Mouse (Mus musculus): Measurements from ENCODE around the gene Vps37b. TPM values are rescaled to one million over a fixed set of nuclear protein-coding genes. Genes with fewer than 3 reads are reported as not detected.

The Vps37b gene
- polyA plus RNA-seq, 1 experiment: 39.3 TPM

DNA sequence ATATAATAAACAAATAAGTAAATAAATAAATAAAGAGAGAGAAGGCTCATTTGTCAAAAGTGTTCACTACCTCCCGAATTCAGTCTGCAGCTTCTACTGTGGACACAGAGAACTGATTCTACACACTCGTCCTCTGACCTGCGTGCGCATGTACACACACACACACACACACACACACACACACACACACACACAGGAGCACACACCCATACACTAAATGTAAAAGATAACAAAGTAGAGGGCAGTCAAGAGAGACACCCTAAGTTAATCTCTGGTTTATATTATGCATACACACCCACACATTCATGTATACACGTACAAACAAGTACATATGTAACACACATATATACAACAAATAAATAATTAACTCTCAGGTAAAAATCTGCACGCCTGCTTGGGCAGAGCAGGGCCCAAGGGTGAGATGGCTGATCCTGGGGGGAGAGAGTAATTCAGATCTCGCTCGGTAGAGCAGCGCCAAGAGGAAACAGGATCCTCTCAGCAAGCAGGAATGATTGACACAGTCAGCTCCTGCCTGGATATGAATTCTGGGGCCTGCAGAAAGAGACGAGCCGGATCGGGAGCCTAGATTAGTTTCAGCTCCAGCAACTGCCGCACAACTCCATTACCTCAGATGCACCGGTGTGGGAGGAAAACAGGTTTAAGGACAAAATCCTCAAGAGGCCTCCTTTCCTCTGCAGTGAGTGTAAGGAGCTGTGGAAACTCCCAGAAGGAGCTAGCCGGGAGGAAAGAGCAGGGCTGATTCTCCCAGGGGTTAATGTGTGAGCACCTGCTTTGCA, 17.4 kb upstream of the Vps37b start:
- Histone ChIP-seq H3K4me3 (replicated peaks; ENCODE audit: extremely low read depth, low read depth, low read length) (no peak overlapping the region), H3K4me1 (ENCODE audit: control insufficient read depth, insufficient read depth, low read length) (peaks cover 14% of the 10 kb centered on the region)
- WGBS: 62% methylated on average over 15 of the region's 15 CpGs
- TF ChIP-seq CTCF (IDR thresholded peaks at IDR 0.05; ENCODE audit: insufficient read depth, low read length): no peak
- TF ChIP-seq POLR2A (IDR thresholded peaks at IDR 0.05; ENCODE audit: borderline replicate concordance, extremely low read depth, low read depth, low read length): no peak
- DNase-seq: no peak

- Histone ChIP-seq H3K4me3 (replicated peaks; ENCODE audit: extremely low read depth, low read depth, low read length) (no peak overlapping the region), H3K4me1 (ENCODE audit: control insufficient read depth, insufficient read depth, low read length) (peaks cover 14% of the 10 kb centered on the region)
- 64% methylated on average over 7 of the region's 7 CpGs for WGBS
- DNase-seq: peak; percentile 35
- no peak for TF ChIP-seq POLR2A (IDR thresholded peaks at IDR 0.05; ENCODE audit: borderline replicate concordance, extremely low read depth, low read depth, low read length)
- no peak for TF ChIP-seq CTCF (IDR thresholded peaks at IDR 0.05; ENCODE audit: insufficient read depth, low read length)
Measured at GRCm38 (mm10) chr5:124046741-124047401, 14.8 kb upstream of the Vps37b start.

GRCm38 (mm10) chr5:124045453-124046010, 13.5 kb upstream of the Vps37b start:
- Histone ChIP-seq H3K4me3 (replicated peaks; ENCODE audit: extremely low read depth, low read depth, low read length) (no peak overlapping the region), H3K4me1 (ENCODE audit: control insufficient read depth, insufficient read depth, low read length) (peaks cover 12% of the 10 kb centered on the region)
- DNase-seq: no peak
- WGBS: 60% methylated on average over 11 of the region's 11 CpGs
- TF ChIP-seq CTCF (IDR thresholded peaks at IDR 0.05; ENCODE audit: insufficient read depth, low read length): no peak
- no peak for TF ChIP-seq POLR2A (IDR thresholded peaks at IDR 0.05; ENCODE audit: borderline replicate concordance, extremely low read depth, low read depth, low read length)

GRCm38 (mm10) chr5:124043999-124044398, 11.9 kb upstream of the Vps37b start:
- 75% methylated on average over 5 of the region's 5 CpGs for WGBS
- no peak for DNase-seq
- Histone ChIP-seq H3K4me3 (replicated peaks; ENCODE audit: extremely low read depth, low read depth, low read length) (no peak overlapping the region), H3K4me1 (ENCODE audit: control insufficient read depth, insufficient read depth, low read length) (no peaks in the 10 kb centered on the region)
- TF ChIP-seq CTCF (IDR thresholded peaks at IDR 0.05; ENCODE audit: insufficient read depth, low read length): no peak
- TF ChIP-seq POLR2A (IDR thresholded peaks at IDR 0.05; ENCODE audit: borderline replicate concordance, extremely low read depth, low read depth, low read length): no peak

DNA sequence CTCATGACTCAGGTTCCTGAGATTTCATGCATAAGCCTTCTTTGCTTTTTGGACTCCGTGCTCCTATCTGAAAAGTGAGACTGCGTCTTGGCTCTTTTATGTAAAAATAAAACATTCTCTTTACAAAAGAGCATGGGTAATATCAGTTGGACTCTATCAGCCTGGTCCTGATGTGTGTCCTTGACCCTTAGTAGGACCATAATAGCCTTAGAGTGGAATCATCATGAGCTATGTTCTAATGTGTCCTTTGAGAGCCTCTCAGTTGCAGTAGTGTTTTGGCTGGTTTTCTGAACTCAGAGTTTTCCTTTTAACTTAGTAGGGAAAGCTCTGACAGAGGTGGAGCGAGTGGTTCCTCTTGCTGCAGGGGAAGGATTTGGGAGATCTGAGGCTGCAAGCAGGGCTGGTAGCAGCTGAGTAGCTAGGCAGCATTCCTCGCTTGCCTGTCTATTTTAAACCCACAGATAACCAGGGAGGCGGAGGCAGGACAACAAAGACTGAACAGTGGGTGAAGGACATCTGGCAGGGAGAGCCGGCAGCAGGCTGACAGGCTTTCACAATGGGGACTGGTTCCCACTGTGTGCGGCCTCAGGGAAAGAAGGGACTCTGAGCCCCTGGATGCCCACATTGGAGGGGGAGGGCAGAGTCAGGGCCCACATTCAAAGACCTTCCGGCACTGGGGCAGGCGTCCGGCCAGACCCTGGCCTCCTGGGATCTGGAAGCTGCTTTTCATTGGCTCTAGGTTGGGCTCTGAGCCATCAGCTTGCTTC, 11.3 kb upstream of the Vps37b start:
- DNase-seq: no peak
- TF ChIP-seq CTCF (IDR thresholded peaks at IDR 0.05; ENCODE audit: insufficient read depth, low read length) (no peak), POLR2A (IDR thresholded peaks at IDR 0.05; ENCODE audit: borderline replicate concordance, extremely low read depth, low read depth, low read length) (no peak)
- Histone ChIP-seq H3K4me3 (replicated peaks; ENCODE audit: extremely low read depth, low read depth, low read length) (no peak overlapping the region), H3K4me1 (ENCODE audit: control insufficient read depth, insufficient read depth, low read length) (no peaks in the 10 kb centered on the region)
- WGBS: 60% methylated on average over 10 of the region's 10 CpGs

DNA sequence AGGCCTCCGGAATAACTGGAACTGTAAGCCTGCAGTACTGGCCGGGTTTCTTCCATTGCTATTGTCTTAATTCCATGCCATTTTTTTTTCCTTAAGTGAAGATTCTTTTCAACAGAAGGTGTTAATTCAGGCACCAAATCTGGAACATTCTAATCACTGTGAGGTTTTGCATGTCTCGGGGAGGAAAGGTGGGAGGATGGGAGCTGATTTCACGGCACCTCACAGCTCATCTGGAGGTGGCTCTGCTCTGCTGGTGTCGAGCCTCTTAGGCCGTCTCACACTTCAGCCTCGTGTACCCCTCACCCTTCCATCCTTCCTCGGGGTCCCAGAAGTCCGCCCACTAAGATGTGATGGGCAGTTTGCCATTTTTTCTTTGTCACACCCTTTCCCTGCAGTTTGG, 9.0 kb upstream of the Vps37b start:
- DNase-seq: no peak
- no peaks in the 10 kb centered on the region for H3K4me1 ChIP-seq (ENCODE audit: control insufficient read depth, insufficient read depth, low read length)
- H3K4me3 ChIP-seq (replicated peaks; ENCODE audit: extremely low read depth, low read depth, low read length): no peak overlapping the region
- WGBS: 73% methylated on average over 9 of the region's 9 CpGs
- no peak for TF ChIP-seq POLR2A (IDR thresholded peaks at IDR 0.05; ENCODE audit: borderline replicate concordance, extremely low read depth, low read depth, low read length)
- TF ChIP-seq CTCF (IDR thresholded peaks at IDR 0.05; ENCODE audit: insufficient read depth, low read length): no peak

GRCm38 (mm10) chr5:124039602-124040001, 7.5 kb upstream of the Vps37b start:
- WGBS: 84% methylated on average over 6 of the region's 6 CpGs
- DNase-seq: no peak
- Histone ChIP-seq H3K4me1 (ENCODE audit: control insufficient read depth, insufficient read depth, low read length) (no peaks in the 10 kb centered on the region), H3K4me3 (replicated peaks; ENCODE audit: extremely low read depth, low read depth, low read length) (no peak overlapping the region)
- TF ChIP-seq POLR2A (IDR thresholded peaks at IDR 0.05; ENCODE audit: borderline replicate concordance, extremely low read depth, low read depth, low read length) (no peak), CTCF (IDR thresholded peaks at IDR 0.05; ENCODE audit: insufficient read depth, low read length) (no peak)

DNA sequence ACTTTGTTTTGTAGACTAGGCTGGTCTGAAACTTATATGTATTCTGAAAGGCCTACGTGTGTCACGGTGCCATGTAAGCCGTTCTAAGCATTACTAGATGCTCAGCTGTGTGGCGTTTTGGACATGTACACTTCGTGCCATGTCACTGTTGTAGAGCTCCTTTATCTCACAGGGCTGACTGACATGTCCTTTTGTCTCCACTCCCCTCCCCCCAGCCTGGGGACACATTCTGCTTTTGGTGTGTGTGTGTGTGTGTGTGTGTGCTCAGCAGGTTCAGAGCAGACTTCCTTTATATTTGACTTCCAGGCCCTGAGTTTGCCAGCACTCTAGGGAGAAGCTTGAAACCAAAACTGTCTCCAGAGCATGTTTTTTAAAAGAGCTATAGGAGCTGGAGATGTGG, 4.8 kb upstream of the Vps37b start:
- WGBS: 63% methylated on average over 5 of the region's 5 CpGs
- TF ChIP-seq CTCF (IDR thresholded peaks at IDR 0.05; ENCODE audit: insufficient read depth, low read length): no peak
- no peak for TF ChIP-seq POLR2A (IDR thresholded peaks at IDR 0.05; ENCODE audit: borderline replicate concordance, extremely low read depth, low read depth, low read length)
- no peak overlapping the region for H3K4me3 ChIP-seq (replicated peaks; ENCODE audit: extremely low read depth, low read depth, low read length)
- DNase-seq: no peak
- no peaks in the 10 kb centered on the region for H3K4me1 ChIP-seq (ENCODE audit: control insufficient read depth, insufficient read depth, low read length)

DNA sequence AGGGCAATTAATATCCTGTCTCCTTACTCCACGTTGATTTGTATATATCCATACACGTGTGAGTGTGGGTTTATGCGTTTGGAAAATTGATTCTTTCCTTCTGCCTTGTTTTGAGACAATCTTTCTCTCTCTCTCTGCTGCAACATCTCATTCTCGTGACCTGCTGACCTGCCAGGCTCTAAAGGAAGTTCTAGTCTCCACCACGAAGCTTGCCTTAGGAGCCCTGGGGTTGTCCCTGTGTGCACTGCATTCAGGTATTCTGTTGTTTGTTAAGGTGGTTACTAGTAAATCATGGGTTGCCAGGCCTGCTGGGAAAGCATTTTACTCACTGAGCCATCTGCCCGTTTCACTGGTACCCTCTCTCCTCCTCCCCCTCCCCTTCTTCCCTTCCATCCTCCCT, 4.3 kb upstream of the Vps37b start:
- WGBS: 38% methylated on average over 6 of the region's 6 CpGs
- TF ChIP-seq CTCF (IDR thresholded peaks at IDR 0.05; ENCODE audit: insufficient read depth, low read length): no peak
- TF ChIP-seq POLR2A (IDR thresholded peaks at IDR 0.05; ENCODE audit: borderline replicate concordance, extremely low read depth, low read depth, low read length): no peak
- Histone ChIP-seq H3K4me3 (replicated peaks; ENCODE audit: extremely low read depth, low read depth, low read length) (no peak overlapping the region), H3K4me1 (ENCODE audit: control insufficient read depth, insufficient read depth, low read length) (no peaks in the 10 kb centered on the region)
- DNase-seq: no peak

Data from lung, adult 2 months (tissue).